Mouse (Mus musculus): ENCODE data around the gene Slc39a9.

- TF ChIP-seq CTCF (IDR thresholded peaks at IDR 0.05), result peak; percentile 84
- TF ChIP-seq EP300 (IDR thresholded peaks at IDR 0.05), result no peak
Observed at GRCm38 (mm10) chr12:80730567-80730966, 86.9 kb downstream of the Slc39a9 start.
